Mouse (Mus musculus): ENCODE measurements around the gene Epc2. TPM values are rescaled to one million over a fixed set of nuclear protein-coding genes. Genes with fewer than 3 reads are reported as not detected.

Gene Epc2
- polyA plus RNA-seq, 1 experiment from 2014 or later, result 11.9 TPM

- H3K36me3 ChIP-seq (ENCODE audit: control insufficient read depth, insufficient read depth, low read length), result no peaks in the 10 kb centered on the region
- no peaks in the 10 kb centered on the region for H3K4me1 ChIP-seq (ENCODE audit: control insufficient read depth, insufficient read depth, low read length)
- H3K27me3 ChIP-seq (ENCODE audit: control insufficient read depth, insufficient read depth, low read length), result no peaks in the 10 kb centered on the region
- WGBS, result 89% methylated on average over 5 of the region's 5 CpGs
- no peak overlapping the region for H3K4me3 ChIP-seq (ENCODE audit: low read depth, low read length)
- H3K4me2 ChIP-seq (ENCODE audit: low read depth, severe bottlenecking), result no peak overlapping the region
- ATAC-seq (ENCODE audit: insufficient number of reproducible peaks, low FRiP score, low TSS enrichment, low read depth), result no peak
- no peak overlapping the region for H3K9ac ChIP-seq (ENCODE audit: low read length)
- no peak overlapping the region for H3K27ac ChIP-seq (replicated peaks; ENCODE audit: low read depth, low read length)
- no peaks in the 10 kb centered on the region for H3K9me3 ChIP-seq (ENCODE audit: control insufficient read depth, low read length)
- no peak for DNase-seq (ENCODE audit: low spot score)
These were observed 131.3 kb downstream of the Epc2 start for GRCm38 (mm10) chr2:49582546-49582945.

- Histone ChIP-seq H3K4me2 (ENCODE audit: low read depth, severe bottlenecking) (no peak overlapping the region), H3K27me3 (ENCODE audit: control insufficient read depth, insufficient read depth, low read length) (no peaks in the 10 kb centered on the region), H3K9ac (ENCODE audit: low read length) (no peak overlapping the region), H3K27ac (replicated peaks; ENCODE audit: low read depth, low read length) (no peak overlapping the region), H3K4me3 (ENCODE audit: low read depth, low read length) (no peak overlapping the region), H3K36me3 (ENCODE audit: control insufficient read depth, insufficient read depth, low read length) (no peaks in the 10 kb centered on the region), H3K9me3 (ENCODE audit: control insufficient read depth, low read length) (no peaks in the 10 kb centered on the region), H3K4me1 (ENCODE audit: control insufficient read depth, insufficient read depth, low read length) (no peaks in the 10 kb centered on the region)
- ATAC-seq (ENCODE audit: insufficient number of reproducible peaks, low FRiP score, low TSS enrichment, low read depth), result no peak
- no peak for DNase-seq (ENCODE audit: low spot score)
- WGBS, result 100% methylated on average over 2 of the region's 2 CpGs
These were observed 132.0 kb downstream of the Epc2 start for GRCm38 (mm10) chr2:49583311-49583710.

- no peak for ATAC-seq (ENCODE audit: insufficient number of reproducible peaks, low FRiP score, low TSS enrichment, low read depth)
- DNase-seq (ENCODE audit: low spot score), result no peak
- H3K27me3 ChIP-seq (ENCODE audit: control insufficient read depth, insufficient read depth, low read length), result no peaks in the 10 kb centered on the region
- no peak overlapping the region for H3K4me2 ChIP-seq (ENCODE audit: low read depth, severe bottlenecking)
- no peak overlapping the region for H3K27ac ChIP-seq (replicated peaks; ENCODE audit: low read depth, low read length)
- H3K4me3 ChIP-seq (ENCODE audit: low read depth, low read length), result no peak overlapping the region
- no peaks in the 10 kb centered on the region for H3K9me3 ChIP-seq (ENCODE audit: control insufficient read depth, low read length)
- H3K4me1 ChIP-seq (ENCODE audit: control insufficient read depth, insufficient read depth, low read length), result no peaks in the 10 kb centered on the region
- H3K36me3 ChIP-seq (ENCODE audit: control insufficient read depth, insufficient read depth, low read length), result no peaks in the 10 kb centered on the region
- 45% methylated on average over 5 of the region's 5 CpGs for WGBS
- no peak overlapping the region for H3K9ac ChIP-seq (ENCODE audit: low read length)
These were observed 139.2 kb downstream of the Epc2 start for GRCm38 (mm10) chr2:49590450-49590849.

- no peak overlapping the region for H3K9ac ChIP-seq (ENCODE audit: low read length)
- DNase-seq (ENCODE audit: low spot score), result no peak
- H3K4me2 ChIP-seq (ENCODE audit: low read depth, severe bottlenecking), result no peak overlapping the region
- no peaks in the 10 kb centered on the region for H3K36me3 ChIP-seq (ENCODE audit: control insufficient read depth, insufficient read depth, low read length)
- no peaks in the 10 kb centered on the region for H3K4me1 ChIP-seq (ENCODE audit: control insufficient read depth, insufficient read depth, low read length)
- no peaks in the 10 kb centered on the region for H3K27me3 ChIP-seq (ENCODE audit: control insufficient read depth, insufficient read depth, low read length)
- H3K9me3 ChIP-seq (ENCODE audit: control insufficient read depth, low read length), result no peaks in the 10 kb centered on the region
- H3K4me3 ChIP-seq (ENCODE audit: low read depth, low read length), result no peak overlapping the region
- no peak overlapping the region for H3K27ac ChIP-seq (replicated peaks; ENCODE audit: low read depth, low read length)
- no peak for ATAC-seq (ENCODE audit: insufficient number of reproducible peaks, low FRiP score, low TSS enrichment, low read depth)
These were observed 141.6 kb downstream of the Epc2 start for GRCm38 (mm10) chr2:49592926-49593325.

- 90% methylated on average over 7 of the region's 7 CpGs for WGBS
These were observed 143.6 kb downstream of the Epc2 start for GRCm38 (mm10) chr2:49594886-49595285.

GRCm38 (mm10) chr2:49596318-49596717 is 145.0 kb downstream of the Epc2 start:
- WGBS, result 88% methylated on average over 3 of the region's 3 CpGs

More at GRCm38 (mm10) chr2:49594886-49595285, 143.6 kb downstream of the Epc2 start:
- Histone ChIP-seq H3K36me3 (ENCODE audit: control insufficient read depth, insufficient read depth, low read length) (no peaks in the 10 kb centered on the region), H3K9ac (ENCODE audit: low read length) (no peak overlapping the region), H3K4me3 (ENCODE audit: low read depth, low read length) (no peak overlapping the region), H3K4me2 (ENCODE audit: low read depth, severe bottlenecking) (no peak overlapping the region), H3K27me3 (ENCODE audit: control insufficient read depth, insufficient read depth, low read length) (no peaks in the 10 kb centered on the region), H3K9me3 (ENCODE audit: control insufficient read depth, low read length) (no peaks in the 10 kb centered on the region), H3K27ac (replicated peaks; ENCODE audit: low read depth, low read length) (no peak overlapping the region), H3K4me1 (ENCODE audit: control insufficient read depth, insufficient read depth, low read length) (no peaks in the 10 kb centered on the region)
- ATAC-seq (ENCODE audit: insufficient number of reproducible peaks, low FRiP score, low TSS enrichment, low read depth) (no peak), DNase-seq (ENCODE audit: low spot score) (no peak)

GRCm38 (mm10) chr2:49600021-49600681 is 148.9 kb downstream of the Epc2 start:
- H3K4me1 ChIP-seq (ENCODE audit: control insufficient read depth, insufficient read depth, low read length), result no peaks in the 10 kb centered on the region
- H3K9me3 ChIP-seq (ENCODE audit: control insufficient read depth, low read length), result no peaks in the 10 kb centered on the region
- no peak overlapping the region for H3K4me3 ChIP-seq (ENCODE audit: low read depth, low read length)
- no peak overlapping the region for H3K9ac ChIP-seq (ENCODE audit: low read length)
- 70% methylated on average over 7 of the region's 7 CpGs for WGBS
- H3K36me3 ChIP-seq (ENCODE audit: control insufficient read depth, insufficient read depth, low read length), result no peaks in the 10 kb centered on the region
- no peak overlapping the region for H3K27ac ChIP-seq (replicated peaks; ENCODE audit: low read depth, low read length)
- no peak for ATAC-seq (ENCODE audit: insufficient number of reproducible peaks, low FRiP score, low TSS enrichment, low read depth)
- no peaks in the 10 kb centered on the region for H3K27me3 ChIP-seq (ENCODE audit: control insufficient read depth, insufficient read depth, low read length)
- DNase-seq (ENCODE audit: low spot score), result no peak
- no peak overlapping the region for H3K4me2 ChIP-seq (ENCODE audit: low read depth, severe bottlenecking)

More at GRCm38 (mm10) chr2:49596318-49596717, 145.0 kb downstream of the Epc2 start:
- H3K36me3 ChIP-seq (ENCODE audit: control insufficient read depth, insufficient read depth, low read length), result no peaks in the 10 kb centered on the region
- no peaks in the 10 kb centered on the region for H3K9me3 ChIP-seq (ENCODE audit: control insufficient read depth, low read length)
- H3K4me2 ChIP-seq (ENCODE audit: low read depth, severe bottlenecking), result no peak overlapping the region
- ATAC-seq (ENCODE audit: insufficient number of reproducible peaks, low FRiP score, low TSS enrichment, low read depth), result no peak
- DNase-seq (ENCODE audit: low spot score), result no peak
- H3K4me3 ChIP-seq (ENCODE audit: low read depth, low read length), result no peak overlapping the region
- H3K4me1 ChIP-seq (ENCODE audit: control insufficient read depth, insufficient read depth, low read length), result no peaks in the 10 kb centered on the region
- no peaks in the 10 kb centered on the region for H3K27me3 ChIP-seq (ENCODE audit: control insufficient read depth, insufficient read depth, low read length)
- H3K9ac ChIP-seq (ENCODE audit: low read length), result no peak overlapping the region
- H3K27ac ChIP-seq (replicated peaks; ENCODE audit: low read depth, low read length), result no peak overlapping the region

Data from limb, embryonic 11.5 days (tissue).